Mouse (Mus musculus): Measurements from ENCODE around the gene Cyth2. TPM values are rescaled to one million over a fixed set of nuclear protein-coding genes. Genes with fewer than 3 reads are reported as not detected.

Gene Cyth2
- total RNA-seq, 2 experiments from 2014 or later = 91.1 to 95.1 TPM

DNA sequence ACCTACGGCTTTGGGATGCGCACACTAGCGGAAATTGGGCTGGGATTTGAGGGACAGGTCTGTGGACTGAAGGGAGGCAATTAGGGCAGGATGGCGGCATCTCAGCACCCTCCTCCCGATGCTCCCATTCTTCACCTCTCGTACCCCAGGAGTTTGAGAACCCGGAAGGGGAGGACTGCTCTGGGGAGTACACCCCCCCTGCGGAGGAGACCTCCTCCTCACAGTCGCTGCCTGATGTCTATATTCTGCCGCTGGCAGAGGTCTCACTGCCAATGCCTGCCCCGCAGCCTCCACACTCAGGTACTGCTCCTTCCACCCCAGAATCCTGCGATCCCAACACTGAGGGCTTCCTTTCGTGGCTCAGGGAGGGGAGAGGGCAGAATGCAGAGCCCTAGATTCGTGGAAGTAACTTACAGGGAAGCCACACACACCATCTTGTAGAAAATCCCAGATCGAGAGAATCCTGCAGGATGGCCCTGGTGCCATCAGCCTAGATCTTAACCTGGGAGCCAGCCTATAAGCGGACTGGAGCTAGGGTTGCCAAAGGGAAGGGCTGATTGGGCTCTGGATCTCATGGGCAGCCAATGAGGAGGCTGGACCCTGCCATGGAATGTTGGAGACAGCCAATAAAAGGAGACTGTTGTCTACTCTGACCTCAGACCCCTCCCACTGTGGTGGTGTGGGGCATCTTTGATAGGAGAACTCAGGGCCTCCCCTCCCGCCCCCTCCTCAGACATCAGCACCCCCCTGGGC lies 27.5 kb downstream of the Cyth2 start:
- DNase-seq = no peak
- intact Hi-C loops (cut with DNase I) = no loop called here

DNA sequence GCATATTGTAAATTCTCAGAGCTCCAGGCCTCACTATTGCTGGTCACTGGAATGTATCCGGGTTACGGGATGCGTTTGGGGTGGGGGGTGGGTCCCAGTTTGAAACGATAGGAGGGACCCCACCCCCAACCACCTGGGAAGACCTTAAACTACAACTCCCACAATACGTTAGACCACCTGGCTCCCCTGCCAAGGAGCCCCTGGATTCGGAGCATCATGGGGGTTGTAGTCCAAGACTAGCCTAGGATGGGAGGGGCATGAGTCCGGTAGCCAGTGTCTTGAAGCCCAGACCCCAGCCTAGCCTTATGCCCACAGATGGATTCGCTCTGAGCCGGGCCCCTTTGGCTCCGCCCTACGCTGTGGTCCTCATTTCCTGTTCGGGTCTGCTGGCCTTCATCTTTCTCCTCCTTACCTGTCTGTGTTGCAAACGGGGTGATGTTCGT lies 28.2 kb downstream of the Cyth2 start:
- intact Hi-C loops (cut with DNase I) = no loop called here

GRCm38 (mm10) chr7:45785388-45786135 lies 28.8 kb downstream of the Cyth2 start:
- intact Hi-C loops (cut with DNase I) = no loop called here
- no peak for DNase-seq

More for the DNA sequence above, 28.2 kb downstream of the Cyth2 start:
- DNase-seq = no peak

DNA sequence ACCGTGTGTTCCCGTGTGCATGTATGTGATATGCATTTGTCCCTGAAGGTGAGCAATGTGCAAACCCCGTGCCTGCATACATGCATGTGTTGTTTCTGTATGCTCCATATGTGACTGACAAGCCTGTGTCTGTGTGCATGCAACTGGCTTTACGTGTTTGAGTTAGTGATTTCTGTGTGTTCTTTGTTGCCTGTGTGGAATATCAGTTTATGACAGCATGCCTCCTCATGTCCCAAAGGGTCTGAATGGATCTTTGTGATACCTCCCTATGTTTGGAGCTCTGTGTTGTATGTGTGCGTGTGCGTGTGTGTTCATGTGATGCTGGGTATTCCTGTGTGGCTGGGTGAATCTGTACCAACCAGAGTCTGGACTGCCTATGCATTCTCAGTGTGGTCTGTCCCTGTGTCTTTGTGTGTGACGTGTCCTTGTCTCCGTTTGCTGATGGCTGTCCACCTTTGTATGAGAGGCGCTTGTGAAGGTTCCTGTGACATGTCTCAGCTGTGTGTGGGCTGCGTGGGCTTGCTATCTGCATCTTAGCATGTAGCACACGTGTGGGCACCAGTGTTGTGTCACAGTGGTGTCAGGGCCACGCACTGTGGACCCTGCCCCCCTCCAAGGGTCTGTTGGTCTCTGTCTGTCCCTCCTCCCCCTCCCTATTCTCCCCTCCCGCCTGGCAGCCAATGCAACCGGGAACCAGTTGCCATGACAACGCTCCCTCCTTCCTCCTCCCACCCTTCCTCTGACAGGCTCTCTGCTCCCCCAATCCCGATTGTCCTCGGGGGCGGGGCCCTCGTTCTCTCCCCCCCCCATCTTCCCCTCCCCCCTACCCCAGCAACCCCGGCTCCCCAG lies 29.6 kb downstream of the Cyth2 start, which contains the start of gene Sult2b1:
Gene Sult2b1, minus strand, starts transcription at position 146 of the 849 bp plus-strand sequence.
- no peak for DNase-seq
- intact Hi-C loops (cut with DNase I) = no loop called here

DNA sequence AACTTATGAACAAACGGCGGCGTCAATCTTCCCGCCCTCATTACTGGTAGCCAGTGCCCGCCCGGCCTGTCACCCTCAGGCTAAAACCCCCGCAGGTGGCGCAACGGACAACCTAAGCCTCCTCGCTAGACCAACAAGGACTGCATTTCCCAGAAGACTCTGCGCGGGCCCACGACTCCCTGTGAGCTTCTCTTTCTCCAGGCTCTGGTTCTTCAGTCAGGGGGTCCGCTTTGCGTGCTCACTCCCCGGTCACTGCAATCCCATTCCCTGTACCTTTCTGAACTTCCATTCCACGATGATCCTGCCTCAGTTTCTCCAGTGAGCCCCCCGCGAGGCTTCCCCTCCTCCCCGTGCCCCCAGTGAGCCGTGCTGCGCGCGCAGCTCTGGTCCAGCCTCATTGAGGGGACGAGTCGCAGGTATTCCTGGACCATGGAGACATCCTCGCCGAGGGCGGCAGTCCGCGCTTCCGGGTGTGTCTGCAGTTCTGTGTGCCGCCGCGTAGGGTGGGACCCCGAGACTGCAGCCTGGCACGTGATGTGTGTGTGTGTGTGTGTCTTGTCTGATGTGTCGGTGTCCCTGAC lies 30.8 kb downstream of the Cyth2 start, which contains the start of gene Lmtk3:
Gene Lmtk3, plus strand, starts transcription at position 228 of the 581 bp plus-strand sequence.
- intact Hi-C loops (cut with DNase I) = no loop called here
- DNase-seq = peak; percentile 47 to 60

DNA sequence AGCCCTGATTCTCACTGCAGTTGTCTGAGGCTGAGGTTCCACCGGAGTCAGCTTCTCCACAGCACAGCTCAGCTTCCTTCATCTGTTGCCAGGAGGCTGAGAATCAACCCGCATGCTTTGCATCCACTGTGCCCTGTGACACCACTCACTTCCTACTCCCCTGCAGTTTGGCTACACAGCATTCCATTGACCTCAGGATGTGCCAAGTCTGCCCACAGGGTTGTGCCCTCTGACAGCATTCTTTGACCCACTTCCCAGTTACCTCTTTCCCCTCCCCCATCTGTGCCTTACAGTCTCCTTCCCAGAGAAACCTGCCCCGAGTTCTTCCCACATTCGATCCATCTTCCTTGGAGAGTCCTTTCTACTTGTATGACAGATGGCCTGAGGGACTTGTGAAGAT lies 32.1 kb downstream of the Cyth2 start:
- DNase-seq = no peak
- intact Hi-C loops (cut with DNase I) = no loop called here

- intact Hi-C loops (cut with DNase I) = no loop called here
- DNase-seq = no peak
Observed at GRCm38 (mm10) chr7:45779081-45779641, 35.2 kb downstream of the Cyth2 start.

GRCm38 (mm10) chr7:45775237-45775636 lies 39.1 kb downstream of the Cyth2 start:
- no peak for DNase-seq
- intact Hi-C loops (cut with DNase I) = no loop called here

DNA sequence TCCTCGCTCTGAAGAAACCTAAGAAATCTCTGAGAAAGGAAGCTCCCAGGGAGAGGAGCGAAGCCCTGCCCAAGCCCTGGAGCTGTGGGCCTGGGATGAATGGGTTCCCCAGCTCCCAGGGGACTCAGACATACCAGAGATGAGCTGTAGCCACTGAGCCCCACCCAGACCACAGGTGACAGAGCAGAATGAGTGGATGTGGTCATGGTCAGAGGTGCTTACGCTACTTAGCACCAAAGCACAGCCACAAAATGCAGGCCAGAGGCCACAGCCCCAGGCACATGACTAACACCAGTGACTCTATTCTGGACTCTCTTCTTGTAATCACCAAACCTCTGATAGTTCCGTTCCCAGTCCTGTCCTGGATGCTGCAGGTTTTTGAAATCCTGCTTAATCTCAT lies 43.3 kb downstream of the Cyth2 start:
- no peak for DNase-seq
- intact Hi-C loops (cut with DNase I) = no loop called here

GRCm38 (mm10) chr7:45770427-45771082 lies 43.8 kb downstream of the Cyth2 start:
- intact Hi-C loops (cut with DNase I) = no loop called here
- no peak for DNase-seq

DNA sequence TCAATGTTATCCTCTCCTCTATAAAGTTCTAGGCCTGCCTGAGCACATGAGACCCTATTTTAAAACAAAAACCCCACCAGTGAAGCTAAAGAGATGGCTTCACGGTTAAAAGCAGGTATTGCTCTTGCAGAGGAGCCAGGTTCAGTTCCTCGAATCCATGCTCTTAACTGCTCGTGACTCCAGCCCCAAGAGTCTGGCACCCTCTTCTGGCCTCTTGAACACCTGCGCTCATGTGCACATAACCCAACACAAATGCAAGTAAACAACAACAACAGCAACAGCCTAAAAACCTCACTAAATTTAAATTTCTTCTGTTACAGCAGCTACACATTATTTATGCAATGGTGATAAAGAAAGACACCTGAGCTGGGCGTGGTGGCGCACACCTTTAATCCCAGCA lies 46.9 kb downstream of the Cyth2 start:
- no peak for DNase-seq
- intact Hi-C loops (cut with DNase I) = no loop called here

GRCm38 (mm10) chr7:45766764-45767163 lies 47.6 kb downstream of the Cyth2 start:
- intact Hi-C loops (cut with DNase I) = no loop called here
- no peak for DNase-seq

DNA sequence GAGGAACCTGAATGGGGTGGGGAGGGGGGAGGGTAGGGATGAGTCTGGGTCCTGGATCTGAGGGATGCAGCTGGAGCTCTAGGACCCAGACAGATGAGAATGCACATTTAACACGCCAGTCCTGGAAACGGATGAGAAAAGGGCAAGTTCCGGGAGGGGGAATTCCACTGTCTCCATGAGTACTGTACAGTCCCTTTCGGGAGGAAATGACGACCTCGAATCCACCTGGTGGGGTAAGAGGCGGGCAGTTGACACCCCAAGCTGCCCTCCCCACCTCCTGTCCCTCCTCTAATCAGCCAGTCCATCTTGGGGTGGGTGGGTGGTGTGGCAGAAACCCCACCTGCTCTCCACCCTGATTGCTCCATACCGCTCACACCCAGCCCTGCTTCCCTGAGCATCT lies 48.4 kb downstream of the Cyth2 start:
- no peak for DNase-seq
- intact Hi-C loops (cut with DNase I) = no loop called here

DNA sequence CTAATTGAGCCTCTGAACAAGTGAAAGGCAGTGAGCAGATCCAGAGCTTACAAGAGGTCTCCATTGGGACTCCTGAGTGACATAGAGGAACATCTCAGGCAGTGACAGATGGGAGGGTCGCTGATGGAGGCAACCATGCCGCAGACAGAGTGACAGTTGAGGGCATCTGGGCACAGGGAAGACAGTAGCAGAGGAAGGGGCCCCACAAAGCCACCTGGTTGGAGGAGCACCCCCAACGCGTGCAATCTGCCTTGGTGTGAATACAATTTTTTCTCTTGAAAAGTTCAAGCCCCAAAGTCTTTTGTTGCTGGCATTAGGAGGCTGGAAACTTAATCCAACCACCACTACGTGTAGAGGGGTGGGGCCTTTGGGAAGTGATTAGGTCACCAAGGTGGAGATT lies 54.2 kb downstream of the Cyth2 start:
- intact Hi-C loops (cut with DNase I) = no loop called here
- no peak for DNase-seq

DNA sequence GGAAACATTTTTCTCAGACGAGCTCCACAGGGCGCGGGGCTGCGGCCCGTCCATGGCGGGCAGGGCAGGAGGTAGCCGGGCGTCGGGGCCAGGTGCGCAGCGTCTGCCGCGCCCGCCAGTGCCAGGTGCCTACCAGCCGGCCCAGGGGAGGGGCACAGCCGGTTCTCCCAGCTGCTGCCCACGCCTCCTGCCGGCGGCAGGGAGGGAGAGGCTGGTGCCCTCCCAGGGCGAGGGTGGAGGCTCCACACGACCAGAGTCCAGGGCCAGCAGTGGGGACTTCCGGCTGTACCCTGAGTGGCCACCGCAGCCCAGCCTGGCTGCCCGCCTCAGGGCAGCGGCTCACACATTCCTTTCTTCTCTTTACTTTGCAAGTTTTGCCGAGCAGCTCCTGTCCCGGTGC lies 55.0 kb downstream of the Cyth2 start:
- intact Hi-C loops (cut with DNase I) = no loop called here
- DNase-seq = no peak

Other genes starting within 250 kb of the Cyth2 start
- gene Bcat2, start 244.4 kb downstream of the Cyth2 start, total RNA-seq (2021) = 10 to 100 TPM; 54.7 to 54.9 TPM
- gene Fgf21, start 199.1 kb downstream of the Cyth2 start, total RNA-seq (2021) = not detected
- not detected for gene Fut1, start 197.3 kb downstream of the Cyth2 start, total RNA-seq (2021)
- gene Izumo1, start 192.8 kb downstream of the Cyth2 start, total RNA-seq (2021) = under 1 TPM; 0.22 to 0.65 TPM
- 10 to 100 TPM; 51.9 to 52.4 TPM for gene Rasip1, start 187.1 kb downstream of the Cyth2 start, total RNA-seq (2021)
- gene Mamstr, start 174.6 kb downstream of the Cyth2 start, total RNA-seq (2021) = 1 to 10 TPM; 7.5 to 8.5 TPM
- gene Fut2, start 148.2 kb downstream of the Cyth2 start, total RNA-seq (2021) = under 1 TPM in 1 of 2 experiments, not detected in 1; 0.38 TPM
- gene Ntn5, start 130.6 kb downstream of the Cyth2 start, total RNA-seq (2021) = under 1 TPM in 1 of 2 experiments, not detected in 1; 0.15 TPM
- gene Sec1, start 120.2 kb downstream of the Cyth2 start, total RNA-seq (2021) = under 1 TPM in 1 of 2 experiments, not detected in 1; 0.22 TPM
- gene Car11, start 114.7 kb downstream of the Cyth2 start, total RNA-seq (2021) = 1 to 10 TPM; 4.2 to 4.6 TPM
- gene Dbp, start 109.5 kb downstream of the Cyth2 start, total RNA-seq (2021) = 10 to 100 TPM; 22.7 to 29.8 TPM
- gene Rpl18, start 99.1 kb downstream of the Cyth2 start, total RNA-seq (2021) = 100 to 1,000 TPM; 698 to 700 TPM
- 10 to 100 TPM; 17.4 to 20.1 TPM for gene Sphk2, start 96.6 kb downstream of the Cyth2 start, total RNA-seq (2021)
- gene Fam83e, start 93.4 kb downstream of the Cyth2 start, total RNA-seq (2021) = under 1 TPM; 0.10 to 0.12 TPM
- not detected for gene Spaca4, start 88.8 kb downstream of the Cyth2 start, total RNA-seq (2021)
- gene Lmtk3, start 30.8 kb downstream of the Cyth2 start, total RNA-seq (2021) = under 1 TPM; 0.22 to 0.30 TPM
- gene Sult2b1, start 29.9 kb downstream of the Cyth2 start, total RNA-seq (2021) = not detected
- gene Kcnj14, start 10.2 kb upstream of the Cyth2 start, total RNA-seq (2021) = under 1 TPM; 0.69 to 0.74 TPM
- 10 to 100 TPM; 14.6 to 17.1 TPM for gene Grwd1, start 16.4 kb upstream of the Cyth2 start, total RNA-seq (2021)
- 100 to 1,000 TPM; 121 to 128 TPM for gene Kdelr1, start 58.2 kb upstream of the Cyth2 start, total RNA-seq (2021)
- under 1 TPM; 0.55 to 0.77 TPM for gene Grin2d, start 63.8 kb upstream of the Cyth2 start, total RNA-seq (2021)
- gene Syngr4, start 82.1 kb upstream of the Cyth2 start, total RNA-seq (2021) = under 1 TPM in 1 of 2 experiments, not detected in 1; 0.37 TPM
- 10 to 100 TPM; 56.8 to 58.7 TPM for gene Tmem143, start 82.4 kb upstream of the Cyth2 start, total RNA-seq (2021)
- 10 to 100 TPM; 37.0 to 44.5 TPM for gene Emp3, start 106.8 kb upstream of the Cyth2 start, total RNA-seq (2021)
- 1 to 10 TPM in 1 of 2 experiments, under 1 TPM in 1; 0.96 to 2.0 TPM for gene Ccdc114, start 109.5 kb upstream of the Cyth2 start, total RNA-seq (2021)
- not detected for gene Abcc6, start 215.7 kb upstream of the Cyth2 start, total RNA-seq (2021)
- gene Nomo1, start 219.1 kb upstream of the Cyth2 start, total RNA-seq (2021) = 10 to 100 TPM; 67.2 to 68.2 TPM